Mouse (Mus musculus) midbrain, embryonic 10.5 days (tissue): ENCODE results near the gene Sult6b2. TPM values are rescaled to one million over a fixed set of nuclear protein-coding genes. Genes with fewer than 3 reads are reported as not detected.
A peak's percentile ranks its signal among the peaks of the same experiment; 100 is the strongest.

Experiments used
- DNase-seq: peaks from one replicate; pipeline ENCODE4 v3.0.0-alpha.2; 2017; ENCODE audit warnings: low spot score
- H3K27ac ChIP-seq: fragments of 300-500 bp; sonication (generic); replicated peaks from 2 replicates; pipeline ENCODE4 v1.5.1; 2016; ENCODE audit warnings: mild to moderate bottlenecking
- H3K27me3 ChIP-seq: fragments of 300-500 bp; sonication (generic); 2 replicates; pipeline ENCODE4 v1.6.1; 2016; ENCODE audit warnings: low read depth, mild to moderate bottlenecking; ENCODE audit not compliant: poor library complexity, severe bottlenecking
- H3K36me3 ChIP-seq: fragments of 300-500 bp; sonication (generic); 2 replicates; pipeline ENCODE4 v1.6.1; 2016; ENCODE audit warnings: mild to moderate bottlenecking, moderate library complexity
- H3K4me1 ChIP-seq: fragments of 300-500 bp; sonication (generic); 2 replicates; pipeline ENCODE4 v1.6.1; 2016
- H3K4me3 ChIP-seq: fragments of 300-500 bp; sonication (generic); 2 replicates; pipeline ENCODE4 v1.5.1; 2016; ENCODE audit warnings: mild to moderate bottlenecking, moderate library complexity
- H3K9me3 ChIP-seq: fragments of 300-500 bp; sonication (generic); replicated peaks from 2 replicates; pipeline ENCODE4 v1.6.1; 2016; ENCODE audit warnings: mild to moderate bottlenecking
- WGBS: fragments of 180-500 bp; shearing (Covaris S2); methylation state at CpG from one replicate; pipeline ENCODE4 v1.1.7; 2016; 5-methylcytosine and 5-hydroxymethylcytosine counted together
- polyA plus RNA-seq: library from polyadenylated mRNA; unstranded; fragments of >200 nt; fragmentation: Nextera tagmentation; extraction: Ambion mirVana; gene quantifications from 2 replicates; pipeline ENCODE4 v1.2.1, GENCODE M21; 2016

Sult6b2 gene
- not detected in 2 replicates for polyA plus RNA-seq

DNA sequence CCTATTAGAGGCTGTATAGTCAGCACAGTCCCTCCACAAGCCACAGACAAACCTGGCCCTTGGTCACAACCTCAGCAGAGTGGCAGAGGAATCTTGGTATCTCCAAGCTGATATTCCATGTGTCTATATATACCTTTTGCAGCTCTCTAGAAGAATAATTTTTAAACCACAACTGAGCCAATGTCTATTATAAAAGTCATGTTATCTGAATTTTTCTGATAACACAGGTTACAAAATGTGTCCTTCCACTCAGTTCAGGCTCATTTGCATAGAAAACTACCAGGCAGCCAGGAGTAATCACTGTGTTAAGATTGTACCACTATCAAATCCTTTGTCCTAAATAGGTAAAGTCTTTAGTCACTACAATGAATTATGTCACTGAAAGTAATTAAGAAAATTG is at the start of gene Sult6b2:
Gene Sult6b2 (minus strand): TSS at position 101 of the 400 bp plus-strand sequence.
- H3K27ac ChIP-seq = no peak within 1 kb of the TSS
- no peak for DNase-seq
- H3K4me1 ChIP-seq = peaks cover 16% of the 10 kb centered on the region
- H3K27me3 ChIP-seq = no peaks in the 10 kb centered on the region
- H3K9me3 ChIP-seq = no peaks in the 10 kb centered on the region
- H3K4me3 ChIP-seq = no peak within 1 kb of the TSS
- H3K36me3 ChIP-seq = no peaks in the 10 kb centered on the region

GRCm38 (mm10) chr6:142852419-142853377 is 48.4 kb upstream of the Sult6b2 start:
- no peaks in the 10 kb centered on the region for H3K36me3 ChIP-seq
- WGBS = 87% methylated on average over 6 of the region's 6 CpGs
- peaks cover 14% of the 10 kb centered on the region for H3K4me1 ChIP-seq
- H3K9me3 ChIP-seq = no peaks in the 10 kb centered on the region
- H3K27ac ChIP-seq = no peak overlapping the region
- no peak for DNase-seq
- H3K4me3 ChIP-seq = no peak overlapping the region
- H3K27me3 ChIP-seq = no peaks in the 10 kb centered on the region

DNA sequence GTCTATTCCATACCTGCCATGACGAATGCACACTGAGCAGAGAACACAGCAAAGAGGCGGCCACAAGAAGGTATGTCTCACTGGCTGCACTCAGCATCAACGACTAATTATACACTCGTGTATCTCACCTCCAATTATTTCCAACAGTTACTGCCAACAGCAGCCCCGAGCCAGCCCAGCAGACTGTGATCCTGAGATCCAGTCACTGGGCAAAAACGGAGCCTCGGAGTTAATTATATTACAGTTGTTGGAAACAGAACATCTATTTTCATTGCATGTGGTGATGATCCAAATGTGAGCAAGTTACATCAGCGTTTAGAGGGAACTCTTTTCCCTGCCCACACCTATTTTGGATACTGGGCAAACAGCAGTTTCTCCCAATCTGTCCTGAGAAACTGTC is 46.1 kb upstream of the Sult6b2 start:
- no peak overlapping the region for H3K27ac ChIP-seq
- WGBS = 91% methylated on average over 8 of the region's 8 CpGs
- H3K4me1 ChIP-seq = no peaks in the 10 kb centered on the region; the same call in 1 of the 2 replicates
- no peaks in the 10 kb centered on the region for H3K27me3 ChIP-seq
- DNase-seq = no peak
- H3K4me3 ChIP-seq = no peak overlapping the region
- H3K36me3 ChIP-seq = no peaks in the 10 kb centered on the region
- no peaks in the 10 kb centered on the region for H3K9me3 ChIP-seq

GRCm38 (mm10) chr6:142849326-142849725 is 45.0 kb upstream of the Sult6b2 start:
- DNase-seq = no peak
- Histone ChIP-seq H3K9me3 (no peaks in the 10 kb centered on the region), H3K4me1 (no peaks in the 10 kb centered on the region; the same call in 1 of the 2 replicates), H3K36me3 (no peaks in the 10 kb centered on the region), H3K27me3 (no peaks in the 10 kb centered on the region), H3K4me3 (no peak overlapping the region), H3K27ac (no peak overlapping the region)
- 70% methylated on average over 5 of the region's 5 CpGs for WGBS

DNA sequence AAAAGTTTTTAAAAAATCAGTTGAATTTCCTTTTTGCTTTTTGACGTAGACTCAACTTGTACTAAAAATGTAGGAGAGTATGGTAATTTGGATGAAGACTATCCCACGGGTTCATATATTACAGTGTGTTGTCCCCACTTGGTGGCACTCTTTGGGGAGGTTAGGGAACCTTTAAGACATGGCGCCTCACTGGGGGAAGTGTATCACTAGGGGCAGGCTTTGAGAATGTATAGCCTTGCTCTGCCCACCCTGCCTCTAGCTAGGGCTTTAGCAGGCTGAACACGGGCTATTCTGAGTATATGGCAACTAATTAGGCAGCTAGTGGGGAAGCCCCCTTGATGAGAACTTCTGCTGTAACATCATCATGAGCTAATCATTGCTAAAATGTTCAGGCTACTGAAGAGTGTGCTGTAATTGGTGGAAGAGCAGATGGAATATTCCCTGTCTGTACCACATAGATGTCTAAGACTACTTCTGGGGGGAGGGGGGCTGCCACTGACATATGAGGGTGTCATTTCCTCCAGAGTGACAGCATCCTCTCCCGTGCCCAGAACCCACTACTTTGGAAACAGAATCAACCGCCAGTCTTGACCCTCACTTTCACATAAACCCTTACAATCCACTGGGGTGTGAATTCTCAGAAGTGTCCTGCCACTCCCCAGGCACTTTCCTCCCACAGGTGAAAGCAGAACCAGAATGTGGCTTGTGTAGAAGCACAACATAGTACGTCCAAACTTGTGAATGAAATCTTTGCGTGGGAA is 43.8 kb upstream of the Sult6b2 start:
- Histone ChIP-seq H3K27ac (no peak overlapping the region), H3K9me3 (no peaks in the 10 kb centered on the region), H3K27me3 (no peaks in the 10 kb centered on the region), H3K4me1 (no peaks in the 10 kb centered on the region; the same call in 1 of the 2 replicates), H3K4me3 (no peak overlapping the region), H3K36me3 (no peaks in the 10 kb centered on the region)
- 85% methylated on average over 8 of the region's 8 CpGs for WGBS
- DNase-seq = no peak

- H3K27ac ChIP-seq = no peak overlapping the region
- H3K9me3 ChIP-seq = no peaks in the 10 kb centered on the region
- no peak overlapping the region for H3K4me3 ChIP-seq
- no peaks in the 10 kb centered on the region for H3K27me3 ChIP-seq
- no peak for DNase-seq
- H3K36me3 ChIP-seq = no peaks in the 10 kb centered on the region
- no peaks in the 10 kb centered on the region; the same call in 1 of the 2 replicates for H3K4me1 ChIP-seq
- 85% methylated on average over 4 of the region's 4 CpGs for WGBS
Observed at GRCm38 (mm10) chr6:142846855-142847254, 42.6 kb upstream of the Sult6b2 start.

- no peaks in the 10 kb centered on the region for H3K9me3 ChIP-seq
- no peak for DNase-seq
- no peaks in the 10 kb centered on the region; the same call in 1 of the 2 replicates for H3K4me1 ChIP-seq
- no peaks in the 10 kb centered on the region for H3K36me3 ChIP-seq
- H3K27ac ChIP-seq = no peak overlapping the region
- WGBS = 85% methylated on average over 4 of the region's 4 CpGs
- H3K4me3 ChIP-seq = no peak overlapping the region
- no peaks in the 10 kb centered on the region for H3K27me3 ChIP-seq
Observed at GRCm38 (mm10) chr6:142845066-142845465, 40.8 kb upstream of the Sult6b2 start.

GRCm38 (mm10) chr6:142844061-142844460 is 39.8 kb upstream of the Sult6b2 start:
- no peak overlapping the region for H3K27ac ChIP-seq

DNA sequence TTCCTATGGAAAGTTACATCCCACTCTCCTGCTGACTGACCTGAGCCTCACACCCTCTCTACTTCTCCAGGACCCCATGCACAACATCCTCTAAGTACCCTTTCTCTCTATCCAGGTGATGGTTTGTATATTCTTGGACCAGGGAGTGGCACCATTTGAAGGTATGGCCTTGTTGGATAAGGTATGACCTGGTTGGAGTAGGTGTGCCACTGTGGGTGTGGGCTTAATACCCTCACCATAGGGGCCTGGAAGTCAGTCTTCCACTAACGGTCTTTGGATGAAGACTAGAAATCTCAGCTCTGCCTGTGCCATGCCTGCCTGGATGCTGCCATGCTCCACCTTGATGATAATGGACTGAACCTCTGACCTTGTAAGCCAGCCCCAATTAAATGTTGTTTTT is 34.2 kb upstream of the Sult6b2 start:
- Histone ChIP-seq H3K4me3 (no peak overlapping the region), H3K4me1 (peaks cover 10% of the 10 kb centered on the region), H3K9me3 (no peaks in the 10 kb centered on the region), H3K27ac (no peak overlapping the region), H3K27me3 (no peaks in the 10 kb centered on the region), H3K36me3 (no peaks in the 10 kb centered on the region)
- no peak for DNase-seq
- WGBS = 91% methylated on average over 1 of the region's 1 CpGs

More at GRCm38 (mm10) chr6:142844061-142844460, 39.8 kb upstream of the Sult6b2 start:
- Histone ChIP-seq H3K27me3 (no peaks in the 10 kb centered on the region), H3K9me3 (no peaks in the 10 kb centered on the region), H3K4me3 (no peak overlapping the region), H3K36me3 (no peaks in the 10 kb centered on the region), H3K4me1 (no peaks in the 10 kb centered on the region; the same call in 1 of the 2 replicates)
- 88% methylated on average over 4 of the region's 4 CpGs for WGBS
- DNase-seq = no peak

DNA sequence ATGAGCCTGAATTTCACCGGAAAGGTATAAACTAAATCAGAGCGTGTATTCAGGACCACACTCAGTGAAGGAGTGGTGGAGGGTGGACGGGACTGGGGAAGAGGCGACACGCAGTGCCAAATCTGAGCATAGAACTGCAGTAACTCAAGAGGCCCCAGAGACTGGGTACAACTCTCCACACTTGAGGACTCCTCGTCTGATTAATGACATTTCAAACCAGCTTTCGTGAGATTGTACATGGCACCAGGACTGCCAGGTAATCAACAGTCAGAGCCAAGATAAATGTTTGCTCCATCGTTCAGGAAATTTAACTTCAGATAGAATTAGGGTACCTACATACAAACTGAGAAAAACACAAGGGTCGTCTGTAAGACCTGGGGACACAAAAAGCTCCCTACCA is 33.0 kb upstream of the Sult6b2 start:
- 87% methylated on average over 9 of the region's 9 CpGs for WGBS
- no peak for DNase-seq
- H3K27ac ChIP-seq = no peak overlapping the region

GRCm38 (mm10) chr6:142835726-142836125 is 31.4 kb upstream of the Sult6b2 start:
- Histone ChIP-seq H3K27me3 (no peaks in the 10 kb centered on the region), H3K4me3 (no peak overlapping the region), H3K27ac (peak overlapping the region; percentile 67), H3K4me1 (peaks cover 10% of the 10 kb centered on the region), H3K36me3 (no peaks in the 10 kb centered on the region), H3K9me3 (no peaks in the 10 kb centered on the region)
- WGBS = 70% methylated on average over 18 of the region's 18 CpGs
- peak; percentile 29 for DNase-seq

More for the DNA sequence above, 33.0 kb upstream of the Sult6b2 start:
- Histone ChIP-seq H3K36me3 (no peaks in the 10 kb centered on the region), H3K27me3 (no peaks in the 10 kb centered on the region), H3K9me3 (no peaks in the 10 kb centered on the region), H3K4me3 (no peak overlapping the region), H3K4me1 (peaks cover 10% of the 10 kb centered on the region)

GRCm38 (mm10) chr6:142834911-142835310 is 30.6 kb upstream of the Sult6b2 start:
- H3K4me1 ChIP-seq = peaks cover 10% of the 10 kb centered on the region
- H3K9me3 ChIP-seq = no peaks in the 10 kb centered on the region
- no peaks in the 10 kb centered on the region for H3K27me3 ChIP-seq
- peak overlapping the region; percentile 67; the same call in 1 of the 2 replicates for H3K27ac ChIP-seq
- no peaks in the 10 kb centered on the region for H3K36me3 ChIP-seq
- WGBS = 86% methylated on average over 4 of the region's 4 CpGs
- H3K4me3 ChIP-seq = no peak overlapping the region
- no peak for DNase-seq
